Mouse (Mus musculus): ENCODE measurements around the gene Kif13a.

Kif13a gene

GRCm38 (mm10) chr13:46921559-46921958 is 8.1 kb downstream of the Kif13a start:
- DNase-seq (ENCODE audit: low spot score in 2 of 2), result no peak

DNA sequence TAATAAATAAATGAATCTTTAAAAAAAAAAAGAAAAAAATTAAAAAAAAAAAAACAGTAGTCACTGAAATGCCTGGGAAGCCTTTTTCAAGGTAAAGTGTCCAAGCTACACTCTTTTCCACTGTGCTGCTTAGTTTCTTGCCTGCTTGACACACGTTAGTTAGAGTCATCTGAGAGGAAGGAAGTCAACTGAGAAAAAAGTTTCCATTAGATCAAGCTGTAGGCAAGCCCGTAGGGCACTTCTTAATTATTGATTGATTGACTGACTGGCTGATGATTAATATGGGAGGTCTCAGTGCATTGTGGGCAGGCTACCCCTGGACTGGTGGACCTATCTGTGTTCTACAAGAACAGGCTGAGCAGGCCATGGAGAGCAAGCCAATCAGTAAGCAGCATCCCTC is 9.9 kb downstream of the Kif13a start:
- no peak for DNase-seq (ENCODE audit: low spot score in 2 of 2)

- DNase-seq (ENCODE audit: low spot score in 2 of 2), result no peak
Measured at GRCm38 (mm10) chr13:46918509-46918908, 11.2 kb downstream of the Kif13a start.

DNA sequence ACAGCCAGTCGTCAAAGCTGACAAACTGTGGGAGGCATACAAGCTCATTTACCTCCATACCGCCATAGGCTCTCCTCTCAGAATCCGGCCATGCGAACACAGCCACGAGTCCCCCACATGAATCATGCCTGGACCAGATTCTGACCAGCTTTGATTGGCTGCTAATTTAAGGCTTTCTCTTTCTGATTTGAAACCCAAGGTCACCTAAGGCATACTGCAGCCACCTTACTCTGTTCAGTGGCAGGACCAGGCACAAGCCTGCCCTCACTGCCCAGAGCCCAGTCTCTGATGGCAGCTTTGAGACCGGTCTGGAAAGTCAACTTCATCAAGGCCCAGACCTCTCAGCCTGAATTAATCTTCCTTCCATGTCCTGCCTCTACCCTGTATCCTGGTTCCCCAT is 17.7 kb downstream of the Kif13a start:
- DNase-seq (ENCODE audit: low spot score in 2 of 2), result no peak

GRCm38 (mm10) chr13:46911018-46911419 is 18.6 kb downstream of the Kif13a start:
- peak in 1 of 2 experiments; percentile 28 for DNase-seq (ENCODE audit: low spot score in 2 of 2)

DNA sequence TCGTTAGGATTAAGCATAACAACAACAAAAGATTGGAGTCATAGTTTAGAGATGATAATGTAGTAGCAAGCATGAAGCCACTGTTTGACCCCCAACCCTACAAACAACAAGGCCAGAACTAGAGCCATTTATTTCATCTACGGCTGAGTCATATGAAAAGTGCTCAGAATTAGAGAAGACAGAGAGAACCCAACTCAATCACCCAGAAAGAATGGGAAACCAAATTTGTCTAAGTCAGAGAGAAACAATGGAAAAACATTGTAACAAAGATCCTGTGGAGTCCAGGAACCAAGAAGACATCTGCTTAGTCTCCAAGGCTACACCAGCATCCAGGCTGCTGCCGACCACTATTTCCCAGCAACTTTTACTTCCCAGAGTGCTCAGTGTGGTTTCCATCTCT is 19.7 kb downstream of the Kif13a start:
- no peak for DNase-seq (ENCODE audit: low spot score in 2 of 2)

DNA sequence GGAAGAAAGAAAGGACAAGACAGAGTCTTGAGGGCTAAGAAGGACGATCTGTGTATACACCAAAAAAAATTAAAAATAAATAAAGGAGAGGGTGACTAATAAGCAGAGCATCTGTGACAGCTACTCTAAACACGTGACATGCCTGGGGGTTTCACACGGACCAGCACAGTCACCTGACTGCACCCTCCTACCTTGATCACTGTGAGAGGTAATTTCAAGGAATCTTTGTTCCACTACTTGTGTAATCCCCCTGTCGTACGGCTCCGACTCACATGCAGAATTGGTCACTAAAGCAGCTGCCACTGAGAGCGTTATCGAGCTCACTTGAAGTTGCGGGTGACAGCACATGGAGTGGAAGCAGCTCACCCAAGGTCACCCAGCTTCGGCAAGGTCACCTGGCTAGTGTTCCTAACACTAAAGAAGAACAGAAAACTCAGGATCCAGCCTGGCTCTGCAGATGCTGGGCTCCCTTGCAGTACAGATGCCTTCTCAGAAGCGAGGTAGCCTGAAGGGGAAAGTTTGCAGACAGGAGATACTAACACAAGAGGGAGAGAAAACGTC is 20.6 kb downstream of the Kif13a start:
- DNase-seq (ENCODE audit: low spot score in 2 of 2), result no peak

GRCm38 (mm10) chr13:46908387-46908786 is 21.3 kb downstream of the Kif13a start:
- no peak for DNase-seq (ENCODE audit: low spot score in 2 of 2)

GRCm38 (mm10) chr13:46907861-46908260 is 21.8 kb downstream of the Kif13a start:
- no peak for DNase-seq (ENCODE audit: low spot score in 2 of 2)

DNA sequence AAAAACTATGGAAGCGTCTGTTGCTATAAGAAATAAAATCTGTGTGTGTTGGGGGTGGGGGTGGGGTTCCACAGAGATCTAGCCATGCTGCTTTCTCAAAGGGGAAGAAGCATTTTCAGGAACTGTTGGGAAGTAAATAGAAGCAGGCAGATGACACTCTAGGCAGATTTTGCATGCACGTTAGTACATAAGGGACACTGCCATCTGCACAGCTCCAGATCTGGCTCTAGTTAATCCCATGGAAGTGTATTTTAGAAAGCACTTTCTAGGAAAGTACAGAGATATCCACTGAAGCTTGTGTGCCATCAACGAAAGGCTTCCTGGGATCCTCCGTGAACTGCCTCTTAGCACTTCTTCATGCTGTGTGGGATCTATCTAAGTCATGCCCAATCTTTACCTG is 22.6 kb downstream of the Kif13a start:
- DNase-seq (ENCODE audit: low spot score in 2 of 2), result no peak

DNA sequence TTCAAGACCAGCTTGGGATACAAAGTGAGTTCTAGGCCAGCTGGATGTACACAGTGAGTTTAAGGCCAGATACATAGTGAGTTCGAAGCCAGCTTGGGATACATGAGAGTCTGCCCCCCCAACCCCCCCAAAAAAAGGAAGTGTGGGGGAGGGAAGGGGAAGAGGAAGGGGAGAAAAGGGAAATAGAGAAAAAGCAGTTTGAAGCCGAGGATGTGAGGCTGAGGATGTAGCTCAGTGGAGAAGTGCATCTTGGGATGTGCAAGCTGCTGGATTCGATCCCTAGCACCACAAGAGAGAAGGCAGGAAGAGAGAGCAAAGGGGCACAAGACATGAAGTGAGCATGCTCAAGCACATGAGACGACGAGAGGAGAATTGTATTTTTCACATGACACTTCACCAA is 23.7 kb downstream of the Kif13a start:
- no peak for DNase-seq (ENCODE audit: low spot score in 2 of 2)

- DNase-seq (ENCODE audit: low spot score in 2 of 2), result no peak
Measured at GRCm38 (mm10) chr13:46904982-46905621, 24.6 kb downstream of the Kif13a start.

- no peak for DNase-seq (ENCODE audit: low spot score in 2 of 2)
Measured at GRCm38 (mm10) chr13:46902568-46903255, 27.0 kb downstream of the Kif13a start.

GRCm38 (mm10) chr13:46900870-46901555 is 28.7 kb downstream of the Kif13a start:
- no peak for DNase-seq (ENCODE audit: low spot score in 2 of 2)

GRCm38 (mm10) chr13:46898837-46899236 is 30.8 kb downstream of the Kif13a start:
- DNase-seq (ENCODE audit: low spot score in 2 of 2), result no peak

- no peak for DNase-seq (ENCODE audit: low spot score in 2 of 2)
Measured at GRCm38 (mm10) chr13:46898411-46898810, 31.3 kb downstream of the Kif13a start.

- no peak for DNase-seq (ENCODE audit: low spot score in 2 of 2)
Measured at GRCm38 (mm10) chr13:46892380-46892779, 37.3 kb downstream of the Kif13a start.

GRCm38 (mm10) chr13:46888150-46888683 is 41.5 kb downstream of the Kif13a start:
- DNase-seq (ENCODE audit: low spot score in 2 of 2), result no peak

GRCm38 (mm10) chr13:46886497-46887261 is 43.0 kb downstream of the Kif13a start:
- no peak for DNase-seq (ENCODE audit: low spot score in 2 of 2)

DNA sequence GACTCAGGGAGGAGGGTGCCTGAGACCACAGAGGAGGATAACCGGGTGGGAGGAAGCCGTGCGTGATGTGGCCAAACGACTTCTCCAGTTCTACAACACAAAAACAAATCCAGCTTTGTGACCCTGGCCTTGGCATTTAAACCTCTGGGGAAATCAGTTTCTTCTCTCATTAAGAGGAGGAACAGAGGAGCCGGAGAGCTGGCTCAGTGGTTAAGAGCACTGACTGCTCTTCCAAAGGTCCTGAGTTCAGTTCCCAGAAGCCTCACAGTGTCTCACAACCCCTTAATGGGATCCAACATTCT is 44.0 kb downstream of the Kif13a start:
- DNase-seq (ENCODE audit: low spot score in 2 of 2), result no peak

DNA sequence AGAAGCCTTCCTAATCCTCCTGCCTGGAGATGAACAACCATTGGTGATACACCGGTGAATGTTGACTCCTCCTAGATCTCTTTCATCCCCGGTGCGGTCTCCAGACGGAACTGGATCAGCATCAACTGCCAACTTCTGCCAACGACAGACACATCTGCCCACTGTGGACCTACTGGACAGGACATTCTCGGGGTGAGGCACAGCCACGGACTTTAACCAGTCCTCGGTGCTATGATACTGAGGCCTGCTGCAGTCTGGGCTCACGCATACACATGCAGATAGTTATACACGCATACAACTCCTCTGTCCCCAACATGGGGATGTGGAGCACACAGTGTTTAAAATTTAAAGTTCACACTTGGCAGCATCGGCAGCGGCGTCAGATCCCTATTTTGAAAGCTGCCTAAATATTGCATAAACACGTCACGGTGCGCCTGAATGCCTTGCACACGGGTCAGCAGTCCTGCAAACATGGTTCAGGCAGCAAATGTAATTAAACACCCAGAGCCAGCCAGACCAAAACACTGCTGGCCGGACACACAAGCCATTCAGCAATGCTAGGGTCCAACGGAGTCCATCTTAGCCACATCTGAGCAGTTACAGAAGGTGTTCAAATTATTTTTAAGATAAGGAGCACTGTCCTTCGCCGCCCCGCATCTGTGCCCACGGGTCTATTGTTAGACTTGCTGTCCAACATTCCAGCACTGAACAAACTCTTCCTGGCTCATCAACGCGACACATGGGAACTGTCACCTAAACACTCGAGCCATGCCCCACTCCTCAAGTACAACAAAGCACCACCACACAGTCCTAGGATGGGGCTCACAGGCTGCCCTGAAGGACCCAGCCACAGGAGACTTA is 44.5 kb downstream of the Kif13a start:
- DNase-seq (ENCODE audit: low spot score in 2 of 2), result no peak
